Mouse (Mus musculus): ENCODE measurements around the gene Zfp90. TPM values are rescaled to one million over a fixed set of nuclear protein-coding genes. Genes with fewer than 3 reads are reported as not detected.
A peak's percentile ranks its signal among the peaks of the same experiment; 100 is the strongest.

Gene Zfp90
- polyA plus RNA-seq, 1 experiment from 2014 or later: 14.1 TPM

DNA sequence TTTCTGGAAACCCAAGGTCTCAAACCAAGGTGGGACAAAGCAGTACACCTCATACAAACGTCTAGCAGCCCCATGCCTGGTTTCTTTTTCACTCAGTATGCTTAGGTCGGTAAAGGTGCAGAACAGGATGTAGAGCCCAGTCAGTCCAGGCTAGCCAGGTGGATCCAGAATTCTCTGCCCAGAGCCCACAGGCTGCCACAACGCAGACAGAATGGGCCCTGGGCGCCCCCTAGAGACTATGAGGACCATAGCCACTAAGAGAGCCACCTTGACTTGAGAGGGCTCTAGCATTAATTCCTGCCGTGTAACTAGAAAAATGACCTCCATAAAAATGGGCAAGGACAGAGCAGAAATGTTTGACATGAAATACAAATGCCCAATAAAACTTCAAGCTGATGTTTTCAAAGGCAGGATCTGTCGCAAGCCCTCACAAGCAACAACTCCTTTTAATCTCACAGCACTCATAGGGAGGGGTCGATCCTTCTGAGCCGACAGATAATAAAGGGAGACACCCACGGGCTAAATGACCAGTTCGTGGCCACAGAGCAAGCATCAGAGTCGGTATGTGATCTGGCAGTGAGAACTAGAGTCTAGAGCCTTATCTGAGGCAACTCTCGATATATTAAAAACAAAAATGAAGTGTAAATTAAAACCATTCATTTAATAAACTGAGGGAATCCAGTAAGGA is 11.7 kb upstream of the Zfp90 start:
- Histone ChIP-seq H3K27ac (no peak overlapping the region), H3K27me3 (ENCODE audit: insufficient read depth, low read length) (no peaks in the 10 kb centered on the region), H3K4me2 (ENCODE audit: low read length) (no peak overlapping the region), H3K4me1 (replicated peaks; ENCODE audit: insufficient read depth, low read length) (peaks cover 18% of the 10 kb centered on the region), H3K36me3 (ENCODE audit: insufficient read depth, low read length) (no peaks in the 10 kb centered on the region), H3K9me3 (replicated peaks; ENCODE audit: low read length) (no peaks in the 10 kb centered on the region), H3K9ac (ENCODE audit: low read depth, low read length) (no peak overlapping the region), H3K4me3 (replicated peaks; ENCODE audit: low read depth, low read length) (no peak overlapping the region)
- DNase-seq (ENCODE audit: low spot score): peak; percentile 79
- no peak for ATAC-seq (replicated peaks; ENCODE audit: low FRiP score, low read depth)
- TF ChIP-seq CTCF (IDR thresholded peaks at IDR 0.05; ENCODE audit: low read depth): peak; percentile 78
- 25% methylated on average over 12 of the region's 12 CpGs for WGBS

DNA sequence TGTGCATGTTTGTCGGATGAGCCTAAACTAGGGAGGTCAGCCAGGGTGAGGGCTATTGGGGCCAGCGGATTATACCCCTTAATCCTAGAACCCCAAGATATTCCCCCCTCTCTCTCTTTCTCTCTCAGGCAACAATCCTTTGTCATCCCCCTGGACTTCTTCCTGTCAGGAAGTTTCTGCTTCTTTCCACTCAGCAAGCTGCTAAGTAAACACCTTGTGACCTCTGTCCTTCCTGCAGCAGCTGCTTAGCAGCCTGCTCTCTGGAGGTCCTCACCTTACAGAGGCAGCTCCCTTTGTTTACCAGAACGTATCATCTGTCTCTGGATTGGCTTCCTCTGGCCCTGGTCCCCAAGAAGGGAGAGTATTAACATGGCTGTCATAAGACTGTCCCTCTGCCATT is 10.3 kb upstream of the Zfp90 start:
- WGBS: 49% methylated on average over 3 of the region's 3 CpGs
- DNase-seq (ENCODE audit: low spot score) (peak; percentile 56), ATAC-seq (replicated peaks; ENCODE audit: low FRiP score, low read depth) (no peak; the same call in 1 of the 2 replicates)
- no peak overlapping the region for H3K4me3 ChIP-seq (replicated peaks; ENCODE audit: low read depth, low read length)
- no peak overlapping the region for H3K4me2 ChIP-seq (ENCODE audit: low read length)
- H3K9ac ChIP-seq (ENCODE audit: low read depth, low read length): peak overlapping the region; percentile 27; the same call in 1 of the 2 replicates
- H3K9me3 ChIP-seq (replicated peaks; ENCODE audit: low read length): no peaks in the 10 kb centered on the region
- no peaks in the 10 kb centered on the region for H3K27me3 ChIP-seq (ENCODE audit: insufficient read depth, low read length)
- no peak overlapping the region for H3K27ac ChIP-seq
- TF ChIP-seq CTCF (IDR thresholded peaks at IDR 0.05; ENCODE audit: low read depth): no peak
- H3K36me3 ChIP-seq (ENCODE audit: insufficient read depth, low read length): no peaks in the 10 kb centered on the region
- peaks cover 16% of the 10 kb centered on the region for H3K4me1 ChIP-seq (replicated peaks; ENCODE audit: insufficient read depth, low read length)

DNA sequence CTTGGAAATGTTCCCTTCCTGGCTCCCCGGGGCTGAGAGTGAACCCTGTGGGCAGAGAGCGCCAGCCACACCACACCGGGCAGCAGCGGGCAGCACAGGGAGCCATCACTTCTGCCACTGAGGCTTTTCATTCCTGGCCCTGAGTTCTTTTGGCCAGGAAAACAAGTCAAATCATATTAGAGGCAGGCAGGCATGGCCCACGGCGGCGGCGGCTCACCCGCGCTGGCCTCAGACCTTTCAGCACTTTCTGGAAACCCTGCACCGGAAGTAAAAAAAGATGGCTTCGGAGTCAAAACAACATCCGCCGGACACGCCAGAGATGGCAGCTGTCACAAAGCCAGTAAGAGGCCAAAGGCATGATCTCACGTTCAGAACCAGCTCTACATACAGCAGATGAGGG is 9.3 kb upstream of the Zfp90 start:
- no peak overlapping the region for H3K9ac ChIP-seq (ENCODE audit: low read depth, low read length)
- no peak overlapping the region for H3K4me2 ChIP-seq (ENCODE audit: low read length)
- no peak for ATAC-seq (replicated peaks; ENCODE audit: low FRiP score, low read depth)
- no peaks in the 10 kb centered on the region for H3K9me3 ChIP-seq (replicated peaks; ENCODE audit: low read length)
- peaks cover 14% of the 10 kb centered on the region for H3K4me1 ChIP-seq (replicated peaks; ENCODE audit: insufficient read depth, low read length)
- H3K27me3 ChIP-seq (ENCODE audit: insufficient read depth, low read length): no peaks in the 10 kb centered on the region
- no peak for TF ChIP-seq CTCF (IDR thresholded peaks at IDR 0.05; ENCODE audit: low read depth)
- no peak overlapping the region for H3K4me3 ChIP-seq (replicated peaks; ENCODE audit: low read depth, low read length)
- 51% methylated on average over 16 of the region's 16 CpGs for WGBS
- H3K36me3 ChIP-seq (ENCODE audit: insufficient read depth, low read length): no peaks in the 10 kb centered on the region
- DNase-seq (ENCODE audit: low spot score): peak; percentile 37
- H3K27ac ChIP-seq: 0 out of 2 replicates have a peak overlapping the region, but pooled peaks have one; percentile 19

DNA sequence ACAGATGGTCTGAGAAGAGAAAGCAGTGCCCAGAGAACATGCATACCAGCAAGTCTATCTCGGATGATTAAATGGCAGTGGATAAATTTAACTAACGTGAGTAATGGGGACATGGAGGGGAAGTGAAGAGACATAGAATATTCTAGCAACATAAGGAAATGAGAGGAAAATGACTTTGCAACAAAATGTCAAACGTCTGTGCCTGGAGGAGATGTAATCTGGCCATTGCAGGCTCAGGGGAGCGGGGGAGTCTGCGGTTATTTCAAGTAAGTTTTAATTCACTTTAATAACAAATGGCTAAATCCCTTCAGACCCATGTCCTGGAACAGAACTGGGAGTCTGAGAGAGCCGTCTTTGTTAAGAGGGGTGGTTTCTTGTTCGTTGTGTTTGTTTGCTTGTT is 5.1 kb upstream of the Zfp90 start:
- no peaks in the 10 kb centered on the region for H3K9me3 ChIP-seq (replicated peaks; ENCODE audit: low read length)
- no peak overlapping the region for H3K9ac ChIP-seq (ENCODE audit: low read depth, low read length)
- no peak overlapping the region for H3K4me2 ChIP-seq (ENCODE audit: low read length)
- peaks cover 11% of the 10 kb centered on the region for H3K4me1 ChIP-seq (replicated peaks; ENCODE audit: insufficient read depth, low read length)
- no peak overlapping the region for H3K4me3 ChIP-seq (replicated peaks; ENCODE audit: low read depth, low read length)
- ATAC-seq (replicated peaks; ENCODE audit: low FRiP score, low read depth): no peak
- H3K27ac ChIP-seq: no peak overlapping the region
- no peaks in the 10 kb centered on the region for H3K36me3 ChIP-seq (ENCODE audit: insufficient read depth, low read length)
- 47% methylated on average over 7 of the region's 7 CpGs for WGBS
- DNase-seq (ENCODE audit: low spot score): no peak
- no peaks in the 10 kb centered on the region for H3K27me3 ChIP-seq (ENCODE audit: insufficient read depth, low read length)
- no peak for TF ChIP-seq CTCF (IDR thresholded peaks at IDR 0.05; ENCODE audit: low read depth)

DNA sequence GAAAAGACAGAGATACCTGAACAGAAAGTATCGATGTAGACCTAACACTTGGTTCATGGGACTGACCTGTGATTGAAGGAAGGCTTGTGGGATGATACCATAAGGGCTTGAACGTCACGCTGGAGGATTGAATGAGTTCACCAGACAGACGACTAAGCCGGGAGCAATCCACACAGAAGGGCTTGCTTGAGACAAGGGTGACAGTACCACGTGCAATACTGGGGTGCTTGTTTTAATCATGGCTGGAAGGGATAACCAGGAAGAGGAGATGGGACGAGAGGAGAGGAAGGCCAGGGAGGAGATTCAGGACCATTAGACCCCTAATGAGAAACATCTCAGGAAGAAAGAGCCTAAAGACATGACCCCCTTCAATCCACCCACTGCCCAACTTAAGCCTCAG is 4.6 kb upstream of the Zfp90 start:
- WGBS: 60% methylated on average over 7 of the region's 7 CpGs
- no peak for TF ChIP-seq CTCF (IDR thresholded peaks at IDR 0.05; ENCODE audit: low read depth)
- no peak for ATAC-seq (replicated peaks; ENCODE audit: low FRiP score, low read depth)
- peaks cover 6% of the 10 kb centered on the region; the same call in 1 of the 2 replicates for H3K4me1 ChIP-seq (replicated peaks; ENCODE audit: insufficient read depth, low read length)
- no peaks in the 10 kb centered on the region for H3K27me3 ChIP-seq (ENCODE audit: insufficient read depth, low read length)
- no peaks in the 10 kb centered on the region for H3K36me3 ChIP-seq (ENCODE audit: insufficient read depth, low read length)
- no peak overlapping the region for H3K4me3 ChIP-seq (replicated peaks; ENCODE audit: low read depth, low read length)
- H3K27ac ChIP-seq: no peak overlapping the region
- no peak for DNase-seq (ENCODE audit: low spot score)
- no peak overlapping the region for H3K4me2 ChIP-seq (ENCODE audit: low read length)
- H3K9ac ChIP-seq (ENCODE audit: low read depth, low read length): no peak overlapping the region
- no peaks in the 10 kb centered on the region for H3K9me3 ChIP-seq (replicated peaks; ENCODE audit: low read length)

DNA sequence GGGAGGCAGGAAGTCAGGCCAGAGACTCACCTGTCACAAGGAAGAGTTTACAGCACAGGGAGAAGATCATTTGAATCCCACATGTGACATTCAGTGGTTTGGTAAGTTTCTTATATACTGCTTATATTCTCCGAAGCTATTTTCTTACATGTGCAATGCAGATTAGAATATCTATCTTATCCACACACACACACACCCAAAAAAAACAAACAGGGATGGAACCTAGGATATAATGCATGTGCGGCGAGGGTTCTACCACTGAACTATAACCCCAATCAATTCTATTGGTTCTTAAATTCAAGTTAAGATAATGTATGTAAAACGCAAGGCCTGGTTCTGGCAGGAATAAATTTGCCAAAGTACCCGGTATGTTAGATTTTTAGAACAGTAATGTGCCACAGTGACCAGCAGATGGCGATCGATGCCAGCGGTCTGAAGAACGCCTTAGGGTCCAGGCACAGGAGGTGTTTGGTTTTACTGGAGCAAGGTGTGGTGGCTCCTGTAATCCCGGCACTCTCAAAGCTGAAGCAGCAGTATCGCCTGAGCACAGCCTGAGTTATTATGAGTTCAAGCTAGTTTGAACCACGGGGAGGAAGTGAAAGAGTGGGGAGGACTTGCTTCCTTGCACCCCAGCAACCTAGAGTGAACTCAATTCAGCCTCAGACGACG is 3.2 kb upstream of the Zfp90 start:
- ATAC-seq (replicated peaks; ENCODE audit: low FRiP score, low read depth) (no peak), DNase-seq (ENCODE audit: low spot score) (peak; percentile 86)
- Histone ChIP-seq H3K4me2 (ENCODE audit: low read length) (no peak overlapping the region), H3K9me3 (replicated peaks; ENCODE audit: low read length) (no peaks in the 10 kb centered on the region), H3K4me1 (replicated peaks; ENCODE audit: insufficient read depth, low read length) (peaks cover 8% of the 10 kb centered on the region), H3K27me3 (ENCODE audit: insufficient read depth, low read length) (no peaks in the 10 kb centered on the region), H3K9ac (ENCODE audit: low read depth, low read length) (no peak overlapping the region), H3K4me3 (replicated peaks; ENCODE audit: low read depth, low read length) (no peak overlapping the region), H3K36me3 (ENCODE audit: insufficient read depth, low read length) (no peaks in the 10 kb centered on the region), H3K27ac (no peak overlapping the region)
- WGBS: 15% methylated on average over 14 of the region's 14 CpGs
- TF ChIP-seq CTCF (IDR thresholded peaks at IDR 0.05; ENCODE audit: low read depth): peak; percentile 90

All from kidney, postnatal 0 days (tissue).